Mouse (Mus musculus) adipocyte (in vitro differentiated cells): ENCODE results near the gene Fmc1.

Experiments used
- DNase-seq: peaks from one replicate; pipeline ENCODE4 v3.0.0-alpha.2; 2016; ENCODE audit warnings: low spot score

Gene Fmc1

DNA sequence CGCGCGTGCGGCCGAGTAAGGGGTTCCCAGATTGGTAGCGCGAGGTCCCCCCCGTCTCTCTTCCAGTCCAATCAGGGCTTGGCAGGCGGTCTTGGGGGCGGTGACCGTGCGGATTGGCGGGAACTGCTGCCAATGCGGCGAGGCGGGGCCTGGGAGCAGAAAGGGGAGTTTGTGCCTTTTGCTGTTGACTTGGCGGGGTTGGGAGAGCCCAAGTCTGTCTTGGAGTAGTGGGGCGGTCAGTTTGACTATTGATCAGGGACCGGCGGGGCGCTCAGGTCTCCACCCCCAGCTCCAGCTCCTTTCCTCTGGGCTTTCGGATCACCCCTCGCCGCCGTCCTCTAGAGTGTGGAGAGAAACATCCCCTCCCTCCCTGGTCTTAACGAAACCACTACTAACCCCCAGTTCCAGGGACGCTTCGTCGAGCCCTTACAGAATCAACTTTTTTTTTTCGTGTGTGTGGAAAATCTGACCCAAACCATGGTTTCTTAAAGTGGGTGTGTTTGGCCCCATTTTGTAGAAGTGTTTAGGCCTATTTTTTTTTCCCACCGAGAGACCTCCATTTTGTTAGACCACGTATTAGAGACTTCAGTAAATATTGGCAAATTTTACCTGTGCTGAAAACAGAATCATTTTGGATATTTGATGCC is 18.8 kb downstream of the Fmc1 start:
- peak; percentile 99 for DNase-seq

DNA sequence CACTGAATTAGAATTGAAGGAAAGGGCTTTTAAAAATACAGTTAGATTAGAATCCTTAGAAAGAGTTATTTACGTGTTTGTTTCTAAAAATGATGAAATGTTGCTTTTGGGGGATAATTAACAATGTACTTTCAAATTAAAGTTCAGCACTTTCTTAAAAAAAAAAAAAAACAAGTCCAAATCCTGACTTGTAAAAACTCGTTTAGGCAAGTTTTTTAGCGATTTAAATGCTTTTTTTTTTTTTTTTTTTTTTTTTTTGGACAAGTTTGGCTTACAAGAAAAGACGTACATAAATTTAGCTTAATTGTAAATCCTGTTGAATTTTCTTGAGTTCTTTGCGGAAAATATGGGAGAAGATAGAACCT is 19.3 kb downstream of the Fmc1 start:
- no peak for DNase-seq

DNA sequence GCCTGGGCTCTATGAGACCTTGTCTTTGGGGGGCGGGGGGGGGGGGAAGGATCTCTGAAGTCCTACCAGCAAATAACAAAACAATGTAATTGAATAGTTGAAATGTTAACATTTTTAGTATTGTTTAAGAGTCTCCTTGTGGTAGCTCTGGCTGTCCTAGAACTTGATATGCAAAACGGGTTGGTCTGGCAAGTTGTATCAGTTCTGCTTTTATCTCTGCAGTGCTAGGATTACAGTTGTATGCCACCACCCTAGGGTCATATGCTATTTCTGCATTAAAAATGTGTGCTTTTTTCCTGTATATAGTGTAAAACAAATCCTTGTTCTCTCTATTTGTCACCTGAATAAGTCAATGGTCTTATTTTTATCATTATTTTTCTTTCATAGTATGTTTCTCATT is 42.8 kb downstream of the Fmc1 start:
- DNase-seq, result no peak

DNA sequence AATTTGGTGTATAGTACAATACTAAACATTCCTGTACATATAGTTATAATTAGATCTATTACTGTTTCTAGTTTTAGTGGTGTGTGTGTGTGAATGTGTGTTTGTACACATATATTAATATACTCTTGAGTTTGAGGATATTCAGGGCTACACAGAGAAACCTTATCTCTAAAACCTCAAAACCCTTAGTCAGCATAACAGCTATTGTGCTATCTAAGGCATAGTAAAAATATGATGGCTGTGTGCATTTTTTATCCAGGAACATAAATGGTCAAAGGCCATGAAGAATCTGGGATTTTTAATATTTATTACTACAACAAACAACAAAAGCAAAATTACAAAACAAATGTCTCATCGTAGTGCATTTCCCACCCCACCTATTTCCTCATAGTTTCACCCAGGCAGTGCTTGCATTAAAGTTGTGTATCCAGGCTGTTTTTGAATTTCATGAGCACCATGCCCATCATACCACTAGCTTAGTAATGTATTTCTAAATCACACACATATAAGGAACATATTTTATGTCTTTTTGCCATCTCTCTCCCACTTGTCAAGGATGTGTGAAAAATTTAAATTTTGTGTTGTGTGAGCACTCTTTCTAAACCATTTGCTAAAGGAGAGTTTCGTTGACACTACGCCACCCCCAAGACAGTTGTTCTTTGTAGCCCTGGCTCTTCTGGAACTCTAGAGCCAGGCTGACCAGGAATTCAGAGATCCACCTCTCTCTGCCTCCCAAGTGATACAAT is 47.0 kb downstream of the Fmc1 start:
- no peak for DNase-seq

DNA sequence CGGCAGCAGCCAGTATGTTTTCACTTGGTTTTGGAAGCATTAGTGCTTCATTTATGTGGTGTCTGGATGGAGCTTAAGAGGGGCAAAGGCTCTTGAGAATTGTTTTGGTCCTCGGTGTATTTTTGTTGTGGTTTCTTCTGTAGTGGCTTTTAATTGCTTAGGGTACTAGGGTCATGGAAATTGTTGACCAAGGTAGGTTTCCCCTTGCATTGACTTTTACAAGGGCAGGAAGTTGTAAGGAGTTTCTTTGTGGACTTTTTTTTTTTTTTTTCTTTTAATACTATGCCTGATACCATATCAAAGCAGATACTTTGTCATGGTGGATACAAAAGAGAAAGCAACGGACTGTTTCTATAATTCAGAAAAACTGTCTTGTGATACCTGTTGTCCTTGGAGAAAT is 48.4 kb downstream of the Fmc1 start:
- DNase-seq, result no peak
